Mouse (Mus musculus): ENCODE measurements around the gene Fgf9. TPM values are rescaled to one million over a fixed set of nuclear protein-coding genes. Genes with fewer than 3 reads are reported as not detected.

Gene Fgf9
- polyA plus RNA-seq, 1 experiment from 2014 or later = 13.3 TPM

DNA sequence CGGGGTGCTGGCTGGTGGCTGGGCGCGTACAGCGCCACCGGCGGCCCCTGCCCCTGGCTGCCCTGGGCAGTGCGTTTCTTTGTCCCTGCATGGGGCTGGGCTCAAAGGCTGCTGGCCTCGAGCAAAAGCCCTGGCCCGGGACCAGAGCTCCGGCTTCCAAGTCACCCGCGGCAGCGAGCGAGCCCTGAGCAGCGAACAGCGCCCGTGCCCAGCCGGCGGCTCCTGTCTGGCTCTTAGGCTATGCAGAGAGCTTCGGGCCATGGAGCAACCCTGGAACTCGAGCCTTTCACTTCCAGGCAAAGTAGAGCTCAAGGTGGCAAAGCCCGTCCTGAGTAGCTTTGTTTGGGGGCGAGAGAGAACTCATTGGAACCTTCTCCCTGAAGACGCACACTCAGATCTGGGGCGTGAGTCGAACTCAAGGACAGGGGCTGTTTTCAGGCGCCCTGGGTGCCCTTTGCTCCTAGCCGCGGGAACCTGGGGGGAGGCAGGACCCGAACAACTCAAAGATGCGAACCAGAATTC lies 834 bp downstream of the Fgf9 start:
- 1% methylated on average over 31 of the region's 31 CpGs for WGBS
- peak; percentile 34; the same call in 1 of the 2 replicates for ATAC-seq (ENCODE audit: insufficient number of reproducible peaks, insufficient read depth, low FRiP score, low read depth)
- peaks cover 18% of the 10 kb centered on the region for H3K27me3 ChIP-seq (ENCODE audit: control insufficient read depth, insufficient read depth, low read length)
- H3K9me3 ChIP-seq (ENCODE audit: control insufficient read depth, low read depth, low read length) = no peaks in the 10 kb centered on the region
- 0 out of 2 replicates have a peak, but pooled peaks cover 6% of the 10 kb centered on the region for H3K4me1 ChIP-seq (ENCODE audit: control insufficient read depth, insufficient read depth, low read length)
- H3K4me3 ChIP-seq (ENCODE audit: low read depth, low read length) = peak overlapping the region; percentile 41
- H3K9ac ChIP-seq (replicated peaks; ENCODE audit: low read depth, low read length) = peak overlapping the region; percentile 58; the same call in 1 of the 2 replicates
- peak overlapping the region; percentile 40; the same call in 1 of the 2 replicates for H3K27ac ChIP-seq (ENCODE audit: low read length)
- H3K4me2 ChIP-seq (replicated peaks; ENCODE audit: low read depth, low read length) = peak overlapping the region; percentile 89
- H3K36me3 ChIP-seq (ENCODE audit: control insufficient read depth, insufficient read depth, low read length) = no peaks in the 10 kb centered on the region

DNA sequence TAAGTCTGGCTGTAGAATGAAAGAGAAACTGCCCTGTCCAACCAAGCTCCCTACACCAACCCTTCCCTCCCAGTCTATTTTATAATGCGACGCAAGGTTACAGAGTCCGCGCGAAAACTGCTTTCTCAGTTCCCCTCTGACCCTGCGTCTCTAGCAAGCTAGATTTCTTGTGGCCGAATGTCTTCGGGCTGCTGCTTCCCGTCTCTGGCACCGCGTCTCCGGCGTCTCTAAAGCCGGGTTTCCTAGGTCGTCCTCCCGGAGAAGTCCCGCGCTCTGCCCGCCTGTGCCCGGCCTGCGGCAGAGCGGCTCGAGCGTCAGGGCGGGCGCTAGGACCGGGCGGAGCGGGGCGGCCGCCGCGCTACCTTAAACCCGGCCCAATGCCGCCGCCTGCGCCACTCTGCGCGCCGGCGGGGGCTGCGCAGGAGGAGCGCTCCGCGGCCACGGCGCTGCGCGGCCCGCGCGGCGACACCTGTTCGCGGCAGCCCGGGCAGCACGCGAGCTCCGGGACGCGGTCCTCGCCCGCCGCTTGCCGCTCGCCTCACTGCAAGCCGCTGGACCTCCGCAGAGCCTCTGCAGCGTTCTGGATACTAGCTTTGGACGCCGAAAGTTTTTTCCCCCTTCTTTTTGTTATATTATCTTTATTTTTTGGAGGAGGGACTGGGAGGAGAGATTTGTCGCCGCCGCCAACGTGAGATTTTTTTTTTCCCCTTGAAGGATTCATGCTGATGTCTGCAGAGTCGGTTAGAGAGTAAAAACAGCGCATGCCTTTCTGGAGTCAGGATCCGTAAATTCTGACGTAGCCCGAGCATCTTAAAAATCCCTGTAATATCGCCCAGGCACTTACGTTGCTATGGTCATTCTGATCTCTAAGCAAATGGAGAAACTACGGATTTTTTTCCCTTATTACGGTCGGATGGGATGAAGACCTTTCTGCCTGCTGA lies 1.8 kb downstream of the Fgf9 start:
- Histone ChIP-seq H3K9ac (replicated peaks; ENCODE audit: low read depth, low read length) (peak overlapping the region; percentile 34; the same call in 1 of the 2 replicates), H3K36me3 (ENCODE audit: control insufficient read depth, insufficient read depth, low read length) (no peaks in the 10 kb centered on the region), H3K4me3 (ENCODE audit: low read depth, low read length) (peak overlapping the region; percentile 41), H3K27ac (ENCODE audit: low read length) (peak overlapping the region; percentile 40; the same call in 1 of the 2 replicates), H3K27me3 (ENCODE audit: control insufficient read depth, insufficient read depth, low read length) (peaks cover 24% of the 10 kb centered on the region), H3K9me3 (ENCODE audit: control insufficient read depth, low read depth, low read length) (no peaks in the 10 kb centered on the region), H3K4me2 (replicated peaks; ENCODE audit: low read depth, low read length) (peak overlapping the region; percentile 89), H3K4me1 (ENCODE audit: control insufficient read depth, insufficient read depth, low read length) (0 out of 2 replicates have a peak, but pooled peaks cover 6% of the 10 kb centered on the region)
- peak; percentile 79 for ATAC-seq (ENCODE audit: insufficient number of reproducible peaks, insufficient read depth, low FRiP score, low read depth)
- under 1% methylated on average over 85 of the region's 85 CpGs for WGBS

DNA sequence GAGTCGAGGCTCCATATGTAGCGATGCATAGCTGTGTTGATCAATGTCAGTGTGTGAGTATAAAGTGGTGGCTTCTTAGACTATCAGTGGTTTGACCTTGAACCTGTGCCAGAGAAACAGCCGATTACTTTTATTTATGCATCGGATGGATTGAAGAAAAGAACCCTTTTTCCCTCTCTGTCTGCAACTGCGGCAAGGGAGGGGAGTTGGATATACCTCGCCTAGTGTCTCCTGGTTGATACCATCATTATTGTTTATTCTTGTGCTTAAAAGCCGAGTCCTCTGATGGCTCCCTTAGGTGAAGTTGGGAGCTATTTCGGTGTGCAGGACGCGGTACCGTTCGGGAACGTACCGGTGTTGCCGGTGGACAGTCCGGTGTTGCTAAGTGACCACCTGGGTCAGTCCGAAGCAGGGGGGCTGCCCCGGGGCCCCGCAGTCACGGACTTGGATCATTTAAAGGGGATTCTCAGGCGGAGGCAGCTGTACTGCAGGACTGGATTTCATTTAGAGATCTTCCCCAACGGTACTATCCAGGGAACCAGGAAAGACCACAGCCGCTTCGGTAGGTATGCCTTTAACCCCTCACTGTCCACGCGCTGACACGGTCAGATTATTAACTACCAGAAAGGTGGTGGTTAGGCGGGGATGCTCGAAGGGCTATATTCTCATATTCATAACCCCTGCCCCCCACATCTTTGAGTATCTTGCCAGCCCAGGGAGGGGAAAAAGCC lies 2.6 kb downstream of the Fgf9 start:
- 0 out of 2 replicates have a peak, but pooled peaks cover 6% of the 10 kb centered on the region for H3K4me1 ChIP-seq (ENCODE audit: control insufficient read depth, insufficient read depth, low read length)
- ATAC-seq (ENCODE audit: insufficient number of reproducible peaks, insufficient read depth, low FRiP score, low read depth) = no peak
- WGBS = under 1% methylated on average over 29 of the region's 29 CpGs
- peak overlapping the region; percentile 41 for H3K4me3 ChIP-seq (ENCODE audit: low read depth, low read length)
- H3K27me3 ChIP-seq (ENCODE audit: control insufficient read depth, insufficient read depth, low read length) = peaks cover 24% of the 10 kb centered on the region
- H3K36me3 ChIP-seq (ENCODE audit: control insufficient read depth, insufficient read depth, low read length) = no peaks in the 10 kb centered on the region
- H3K27ac ChIP-seq (ENCODE audit: low read length) = no peak overlapping the region
- no peak overlapping the region for H3K9ac ChIP-seq (replicated peaks; ENCODE audit: low read depth, low read length)
- H3K4me2 ChIP-seq (replicated peaks; ENCODE audit: low read depth, low read length) = peak overlapping the region; percentile 89
- H3K9me3 ChIP-seq (ENCODE audit: control insufficient read depth, low read depth, low read length) = no peaks in the 10 kb centered on the region

DNA sequence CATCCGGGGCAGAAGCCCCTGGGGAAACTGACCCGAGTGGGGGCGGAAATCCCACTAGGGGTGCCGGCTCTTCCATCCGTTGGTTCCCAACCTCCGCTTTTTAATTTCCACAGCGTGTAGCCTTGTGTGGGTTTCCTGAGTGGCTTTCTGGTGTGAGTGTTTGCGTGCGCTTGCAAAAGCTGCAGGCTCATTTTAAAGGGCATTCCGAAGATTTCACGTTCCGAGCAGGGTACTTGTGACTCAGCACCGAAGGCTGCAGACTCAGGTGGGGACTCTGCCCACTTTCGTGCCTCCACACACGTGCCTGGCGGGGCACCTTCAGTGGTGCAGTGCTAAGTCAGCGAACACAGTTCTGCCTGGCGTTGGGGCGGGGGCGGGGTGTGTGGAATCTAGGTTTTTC lies 3.6 kb downstream of the Fgf9 start:
- Histone ChIP-seq H3K4me1 (ENCODE audit: control insufficient read depth, insufficient read depth, low read length) (0 out of 2 replicates have a peak, but pooled peaks cover 6% of the 10 kb centered on the region), H3K4me3 (ENCODE audit: low read depth, low read length) (peak overlapping the region; percentile 41), H3K36me3 (ENCODE audit: control insufficient read depth, insufficient read depth, low read length) (no peaks in the 10 kb centered on the region), H3K9me3 (ENCODE audit: control insufficient read depth, low read depth, low read length) (no peaks in the 10 kb centered on the region), H3K9ac (replicated peaks; ENCODE audit: low read depth, low read length) (peak overlapping the region; percentile 33; the same call in 1 of the 2 replicates), H3K27me3 (ENCODE audit: control insufficient read depth, insufficient read depth, low read length) (peaks cover 24% of the 10 kb centered on the region), H3K27ac (ENCODE audit: low read length) (no peak overlapping the region), H3K4me2 (replicated peaks; ENCODE audit: low read depth, low read length) (peak overlapping the region; percentile 89)
- ATAC-seq (ENCODE audit: insufficient number of reproducible peaks, insufficient read depth, low FRiP score, low read depth) = no peak
- under 1% methylated on average over 20 of the region's 20 CpGs for WGBS

DNA sequence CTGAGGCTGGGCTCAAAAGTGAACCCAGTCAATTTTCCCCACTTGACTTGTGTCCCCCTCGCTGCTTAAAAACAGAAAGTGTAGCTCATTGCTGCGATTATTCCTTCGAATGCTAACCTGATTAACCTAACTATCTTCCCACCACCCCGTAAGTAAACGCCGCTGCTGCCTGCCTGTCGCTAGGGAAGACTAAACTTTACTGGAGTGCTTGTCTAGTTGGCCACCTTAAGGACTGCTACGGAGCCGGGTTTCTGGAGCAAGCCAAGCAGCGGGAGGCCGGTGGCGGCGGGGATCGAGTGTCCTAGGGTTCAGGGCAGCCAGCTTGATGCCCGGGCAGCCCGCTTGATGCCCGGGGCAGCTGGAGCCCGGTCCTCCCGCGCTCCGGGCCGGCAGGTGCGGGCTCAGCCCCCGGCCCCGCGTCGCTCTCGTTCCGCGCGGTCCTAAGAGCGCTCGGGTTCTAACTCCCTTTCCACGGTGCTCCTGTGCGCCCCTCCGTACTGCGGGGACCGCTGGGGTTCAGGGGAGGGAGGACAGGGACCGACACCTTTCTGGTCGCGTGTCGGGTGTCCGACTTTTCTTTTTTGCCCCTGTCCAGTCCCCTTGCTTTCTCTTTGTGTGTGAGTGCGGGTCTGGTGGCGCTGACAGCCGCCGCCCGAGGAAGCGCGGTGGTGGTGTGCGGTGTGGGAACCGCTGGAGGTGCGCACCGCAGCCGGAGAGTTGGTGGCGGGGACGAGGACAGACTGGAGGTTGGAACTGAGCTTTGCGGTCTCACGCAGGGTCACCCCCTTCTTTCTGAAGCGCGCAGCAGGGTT lies 4.5 kb downstream of the Fgf9 start:
- under 1% methylated on average over 59 of the region's 61 CpGs for WGBS
- no peaks in the 10 kb centered on the region for H3K36me3 ChIP-seq (ENCODE audit: control insufficient read depth, insufficient read depth, low read length)
- no peak for ATAC-seq (ENCODE audit: insufficient number of reproducible peaks, insufficient read depth, low FRiP score, low read depth)
- H3K4me2 ChIP-seq (replicated peaks; ENCODE audit: low read depth, low read length) = peak overlapping the region; percentile 89
- H3K4me3 ChIP-seq (ENCODE audit: low read depth, low read length) = peak overlapping the region; percentile 41
- H3K27me3 ChIP-seq (ENCODE audit: control insufficient read depth, insufficient read depth, low read length) = peaks cover 22% of the 10 kb centered on the region
- H3K9ac ChIP-seq (replicated peaks; ENCODE audit: low read depth, low read length) = peak overlapping the region; percentile 52
- H3K4me1 ChIP-seq (ENCODE audit: control insufficient read depth, insufficient read depth, low read length) = 0 out of 2 replicates have a peak, but pooled peaks cover 6% of the 10 kb centered on the region
- H3K9me3 ChIP-seq (ENCODE audit: control insufficient read depth, low read depth, low read length) = no peaks in the 10 kb centered on the region
- peak overlapping the region; percentile 69 for H3K27ac ChIP-seq (ENCODE audit: low read length)

DNA sequence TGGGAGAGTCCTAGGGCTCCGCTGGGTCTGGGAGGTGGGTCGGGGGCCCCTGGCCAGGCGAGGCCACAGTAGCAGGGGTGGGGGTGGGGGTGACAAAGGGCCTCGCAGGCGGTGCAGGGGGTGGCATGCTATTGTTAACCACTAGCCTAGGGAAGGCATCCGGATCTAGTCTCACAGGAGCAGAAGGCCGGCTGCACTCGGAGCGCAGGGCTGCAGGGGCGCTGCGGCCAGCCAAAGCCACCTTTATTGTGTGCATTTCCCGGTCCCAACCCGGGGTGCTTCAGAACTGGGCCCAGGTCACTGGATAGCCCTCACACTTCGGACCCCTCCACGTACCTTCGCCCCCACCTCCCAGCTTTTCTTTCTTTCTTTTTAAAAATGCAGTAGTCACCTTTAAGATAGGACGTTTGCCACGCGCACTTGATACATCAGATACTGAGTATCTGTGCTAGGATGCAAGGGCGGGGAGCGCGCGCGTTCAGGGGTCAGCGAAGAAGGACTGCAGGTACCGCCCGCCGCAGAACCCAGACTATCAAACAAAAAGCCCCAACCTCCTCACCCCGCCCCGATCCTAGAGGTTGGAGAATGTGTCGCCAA lies 5.2 kb downstream of the Fgf9 start:
- Histone ChIP-seq H3K27me3 (ENCODE audit: control insufficient read depth, insufficient read depth, low read length) (peaks cover 22% of the 10 kb centered on the region), H3K36me3 (ENCODE audit: control insufficient read depth, insufficient read depth, low read length) (no peaks in the 10 kb centered on the region), H3K4me1 (ENCODE audit: control insufficient read depth, insufficient read depth, low read length) (0 out of 2 replicates have a peak, but pooled peaks cover 2% of the 10 kb centered on the region), H3K9me3 (ENCODE audit: control insufficient read depth, low read depth, low read length) (no peaks in the 10 kb centered on the region), H3K4me2 (replicated peaks; ENCODE audit: low read depth, low read length) (peak overlapping the region; percentile 89), H3K27ac (ENCODE audit: low read length) (peak overlapping the region; percentile 69), H3K4me3 (ENCODE audit: low read depth, low read length) (peak overlapping the region; percentile 41), H3K9ac (replicated peaks; ENCODE audit: low read depth, low read length) (peak overlapping the region; percentile 52)
- WGBS = under 1% methylated on average over 31 of the region's 31 CpGs
- peak; percentile 8 for ATAC-seq (ENCODE audit: insufficient number of reproducible peaks, insufficient read depth, low FRiP score, low read depth)

DNA sequence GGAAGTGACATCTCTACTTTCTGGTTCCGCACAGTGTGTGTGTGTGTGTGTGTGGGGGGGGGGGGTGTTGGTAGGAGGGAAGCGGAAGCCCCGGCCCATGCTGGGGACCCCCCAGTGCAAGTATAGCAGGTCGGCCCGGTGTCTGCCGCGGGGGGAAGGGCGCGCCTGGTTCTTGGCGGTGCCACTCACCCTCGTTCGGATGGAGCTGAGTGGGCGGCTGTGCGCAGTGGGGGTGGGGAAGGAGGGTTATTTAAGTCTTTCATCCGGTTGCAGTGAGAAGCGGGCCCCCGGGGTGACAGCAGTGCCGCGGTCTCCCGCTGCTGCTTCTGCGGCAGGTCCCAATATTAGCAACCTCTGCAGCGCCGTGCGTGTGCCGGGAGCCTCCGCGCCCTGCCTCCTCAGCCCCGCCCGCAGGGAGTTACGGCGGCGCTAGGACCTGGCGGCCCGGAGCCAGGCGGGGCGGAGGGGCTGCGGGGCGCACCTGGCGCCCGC lies 5.7 kb downstream of the Fgf9 start:
- H3K4me3 ChIP-seq (ENCODE audit: low read depth, low read length) = peak overlapping the region; percentile 41
- H3K27me3 ChIP-seq (ENCODE audit: control insufficient read depth, insufficient read depth, low read length) = peaks cover 22% of the 10 kb centered on the region
- H3K4me1 ChIP-seq (ENCODE audit: control insufficient read depth, insufficient read depth, low read length) = 0 out of 2 replicates have a peak, but pooled peaks cover 2% of the 10 kb centered on the region
- H3K4me2 ChIP-seq (replicated peaks; ENCODE audit: low read depth, low read length) = peak overlapping the region; percentile 89
- peak; percentile 74 for ATAC-seq (ENCODE audit: insufficient number of reproducible peaks, insufficient read depth, low FRiP score, low read depth)
- H3K27ac ChIP-seq (ENCODE audit: low read length) = peak overlapping the region; percentile 69
- peak overlapping the region; percentile 52 for H3K9ac ChIP-seq (replicated peaks; ENCODE audit: low read depth, low read length)
- H3K36me3 ChIP-seq (ENCODE audit: control insufficient read depth, insufficient read depth, low read length) = no peaks in the 10 kb centered on the region
- no peaks in the 10 kb centered on the region for H3K9me3 ChIP-seq (ENCODE audit: control insufficient read depth, low read depth, low read length)
- under 1% methylated on average over 36 of the region's 40 CpGs for WGBS

Measured in stomach, embryonic 14.5 days (tissue).